Mouse (Mus musculus) embryonic facial prominence, embryonic 14.5 days (tissue): ENCODE data around the gene Gpr162. TPM values are rescaled to one million over a fixed set of nuclear protein-coding genes. Genes with fewer than 3 reads are reported as not detected.
"Not testable (repeated sequence)": the region's sequence is repeated elsewhere in the genome, so short reads cannot be mapped to it uniquely, and the experiment has no call there.

Experiments used
- ATAC-seq: fragments of 200-750 bp; cut with Nextera tagmentation; 2 replicates; pipeline ENCODE4 v1.8.0; 2017; ENCODE audit warnings: low read depth, moderate number of reproducible peaks, moderate TSS enrichment
- DNase-seq: peaks from one replicate; pipeline ENCODE4 v3.0.0-alpha.2; 2015; ENCODE audit warnings: low spot score
- H3K27ac ChIP-seq: fragments of 300-500 bp; sonication (generic); replicated peaks from 2 replicates; pipeline ENCODE4 v1.5.1; 2014; ENCODE audit warnings: low read depth, mild to moderate bottlenecking, low read length, moderate library complexity
- H3K27me3 ChIP-seq: fragments of 300-500 bp; sonication (generic); replicated peaks from 2 replicates; pipeline ENCODE4 v1.6.1; 2014; ENCODE audit warnings: low read length; ENCODE audit not compliant: control insufficient read depth, insufficient read depth
- H3K36me3 ChIP-seq: fragments of 300-500 bp; sonication (generic); 2 replicates; pipeline ENCODE4 v1.6.1; 2014; ENCODE audit warnings: low read length, mixed read lengths; ENCODE audit not compliant: control insufficient read depth, insufficient read depth
- H3K4me1 ChIP-seq: fragments of 300-500 bp; sonication (generic); 2 replicates; pipeline ENCODE4 v1.6.1; 2014; ENCODE audit warnings: antibody characterized with exemption, low read length; ENCODE audit not compliant: control insufficient read depth, insufficient read depth
- H3K4me2 ChIP-seq: fragments of 300-500 bp; sonication (generic); 2 replicates; pipeline ENCODE4 v1.6.1; 2014; ENCODE audit warnings: low read depth, mild to moderate bottlenecking, low read length, moderate library complexity, mixed read lengths
- H3K4me3 ChIP-seq: fragments of 300-500 bp; sonication (generic); 2 replicates; pipeline ENCODE4 v1.5.1; 2014; ENCODE audit warnings: low read depth, mild to moderate bottlenecking, low read length
- H3K9ac ChIP-seq: fragments of 300-500 bp; sonication (generic); 2 replicates; pipeline ENCODE4 v1.6.1; 2014; ENCODE audit warnings: low read depth, mild to moderate bottlenecking, low read length, moderate library complexity, mixed read lengths
- H3K9me3 ChIP-seq: fragments of 300-500 bp; sonication (generic); 2 replicates; pipeline ENCODE4 v1.6.1; 2016; ENCODE audit warnings: low read length; ENCODE audit not compliant: control insufficient read depth
- WGBS: fragments of 180-500 bp; shearing (Covaris S2); extraction: QIAGEN DNeasy Blood & Tissue Kit; methylation state at CpG from one replicate; pipeline ENCODE4 v1.1.7; 2014; 5-methylcytosine and 5-hydroxymethylcytosine counted together
- polyA plus RNA-seq: library from polyadenylated mRNA; unstranded; fragments of >200 nt; fragmentation: Nextera tagmentation; extraction: Ambion mirVana; gene quantifications from 2 replicates; pipeline ENCODE4 v1.2.1, GENCODE M21; 2014

Gene Gpr162
- polyA plus RNA-seq, 1 experiment from 2014 or later, result 0.95 TPM

DNA sequence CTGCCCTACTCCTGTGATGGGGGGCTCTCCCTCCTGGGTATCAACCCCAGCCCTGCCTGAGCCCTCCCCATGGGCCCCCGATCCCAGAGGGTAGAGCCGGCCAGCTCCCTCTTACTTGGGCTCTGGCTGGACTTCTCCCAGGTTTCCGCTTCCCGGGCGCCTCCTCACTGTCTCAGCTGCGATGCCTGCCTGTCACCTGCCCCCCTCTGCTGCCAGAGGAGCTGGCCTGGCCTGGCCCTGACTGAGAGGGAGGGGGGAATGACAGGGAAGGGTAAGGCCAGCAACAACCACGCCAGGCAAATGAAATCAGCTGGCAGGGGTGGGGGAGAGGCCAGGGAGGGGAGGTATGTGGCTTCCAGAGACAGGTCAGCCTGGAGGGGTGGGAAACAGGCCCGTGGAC, 24.0 kb downstream of the Gpr162 start:
- DNase-seq, result peak; percentile 26
- WGBS, result 11% methylated on average over 8 of the region's 8 CpGs

DNA sequence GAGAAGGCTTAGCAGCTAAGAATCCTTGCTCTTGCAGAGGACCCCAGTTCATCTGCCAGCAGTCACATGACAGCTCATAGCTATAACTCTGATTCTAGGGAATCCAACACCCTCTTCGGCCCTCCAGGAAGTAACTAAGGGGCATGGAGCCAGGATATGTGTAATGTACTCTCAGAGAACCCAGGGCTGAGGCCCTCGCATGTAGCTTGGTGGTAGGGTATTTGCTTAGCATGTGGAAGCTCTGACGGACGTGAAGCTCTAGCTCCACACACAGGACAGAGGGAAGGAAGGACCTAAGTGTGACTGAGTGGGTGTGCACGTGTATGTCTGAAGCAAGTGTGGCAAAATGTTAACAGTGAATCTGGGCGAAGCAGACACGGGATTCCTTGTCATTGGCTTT, 27.4 kb downstream of the Gpr162 start:
- Histone ChIP-seq H3K9me3 (no peaks in the 10 kb centered on the region), H3K27ac (no peak overlapping the region), H3K36me3 (peaks cover 17% of the 10 kb centered on the region), H3K9ac (no peak overlapping the region), H3K4me2 (no peak overlapping the region), H3K4me3 (no peak overlapping the region), H3K27me3 (no peaks in the 10 kb centered on the region), H3K4me1 (peaks cover 7% of the 10 kb centered on the region; the same call in 1 of the 2 replicates)
- whole genome bisulfite sequencing, result 64% methylated on average over 7 of the region's 7 CpGs
- ATAC-seq, result no peak
- DNase-seq, result peak; percentile 51

More for the DNA sequence above, 24.0 kb downstream of the Gpr162 start:
- Histone ChIP-seq H3K27ac (0 out of 2 replicates have a peak overlapping the region, but pooled peaks have one; percentile 17), H3K27me3 (no peaks in the 10 kb centered on the region), H3K4me1 (peaks cover 7% of the 10 kb centered on the region; the same call in 1 of the 2 replicates), H3K9ac (peak overlapping the region; percentile 35), H3K36me3 (peaks cover 28% of the 10 kb centered on the region), H3K4me2 (0 out of 2 replicates have a peak overlapping the region, but pooled peaks have one; percentile 6), H3K4me3 (no peak overlapping the region), H3K9me3 (no peaks in the 10 kb centered on the region)
- ATAC-seq, result peak; percentile 16; the same call in 1 of the 2 replicates

DNA sequence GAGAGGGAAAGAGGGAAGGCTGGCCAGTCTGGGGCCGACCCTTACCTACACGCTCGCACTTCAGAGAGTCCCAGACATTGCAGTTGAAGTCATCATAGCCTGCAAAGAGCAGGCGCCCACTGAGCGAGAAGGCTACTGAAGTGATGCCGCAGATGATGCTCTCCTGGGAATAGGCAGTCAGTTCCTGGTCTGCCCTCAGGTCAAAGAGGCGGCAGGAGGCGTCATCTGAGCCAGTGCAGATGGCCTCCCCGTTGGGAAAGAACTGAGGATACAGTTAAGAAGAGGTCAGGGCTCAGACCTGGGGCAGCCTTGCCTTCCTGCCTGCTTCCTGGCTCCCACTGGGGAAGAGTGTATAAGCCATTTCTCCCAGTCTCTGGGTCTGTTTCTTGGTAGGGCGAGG, 28.3 kb downstream of the Gpr162 start:
- Histone ChIP-seq H3K27me3 (no peaks in the 10 kb centered on the region), H3K36me3 (peaks cover 12% of the 10 kb centered on the region; the same call in 1 of the 2 replicates), H3K27ac (no peak overlapping the region), H3K4me2 (no peak overlapping the region), H3K4me3 (no peak overlapping the region), H3K9ac (no peak overlapping the region), H3K9me3 (no peaks in the 10 kb centered on the region), H3K4me1 (peaks cover 7% of the 10 kb centered on the region; the same call in 1 of the 2 replicates)
- ATAC-seq (no peak), DNase-seq (no peak)
- 31% methylated on average over 10 of the region's 10 CpGs for WGBS

DNA sequence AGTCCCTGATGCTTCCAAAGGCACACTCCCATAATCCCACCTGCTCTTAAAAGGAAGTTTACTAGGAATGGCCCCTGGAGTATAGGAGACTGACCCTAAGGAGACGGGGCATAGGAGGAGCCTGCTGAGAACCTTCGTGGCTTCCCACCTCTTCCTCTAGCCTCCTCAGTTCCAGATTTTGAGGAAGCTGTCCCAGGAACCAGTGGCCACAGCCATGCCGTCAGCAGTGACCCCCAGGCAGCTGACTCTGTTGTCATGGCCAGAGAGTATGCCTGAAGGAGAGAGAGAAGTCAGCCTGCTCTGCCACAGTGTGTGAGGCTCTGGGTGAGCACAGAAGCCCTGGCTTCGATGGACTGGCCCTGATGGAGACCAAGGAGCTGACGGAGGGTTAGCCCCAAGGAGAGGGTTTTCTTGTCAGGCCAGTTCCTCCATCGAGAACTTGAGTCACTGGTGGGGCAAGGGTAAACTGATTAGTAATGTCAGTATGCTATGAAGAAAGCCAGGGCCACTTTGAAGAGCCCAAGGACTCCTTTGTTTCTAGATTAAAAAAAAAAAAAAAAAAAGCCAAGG, 29.2 kb downstream of the Gpr162 start:
- Histone ChIP-seq H3K4me3 (no peak overlapping the region), H3K4me2 (no peak overlapping the region), H3K9me3 (no peaks in the 10 kb centered on the region), H3K27ac (no peak overlapping the region), H3K9ac (no peak overlapping the region), H3K27me3 (no peaks in the 10 kb centered on the region), H3K4me1 (0 out of 2 replicates have a peak, but pooled peaks cover 3% of the 10 kb centered on the region), H3K36me3 (peaks cover 12% of the 10 kb centered on the region; the same call in 1 of the 2 replicates)
- ATAC-seq (no peak), DNase-seq (no peak)
- WGBS, result 86% methylated on average over 6 of the region's 6 CpGs

DNA sequence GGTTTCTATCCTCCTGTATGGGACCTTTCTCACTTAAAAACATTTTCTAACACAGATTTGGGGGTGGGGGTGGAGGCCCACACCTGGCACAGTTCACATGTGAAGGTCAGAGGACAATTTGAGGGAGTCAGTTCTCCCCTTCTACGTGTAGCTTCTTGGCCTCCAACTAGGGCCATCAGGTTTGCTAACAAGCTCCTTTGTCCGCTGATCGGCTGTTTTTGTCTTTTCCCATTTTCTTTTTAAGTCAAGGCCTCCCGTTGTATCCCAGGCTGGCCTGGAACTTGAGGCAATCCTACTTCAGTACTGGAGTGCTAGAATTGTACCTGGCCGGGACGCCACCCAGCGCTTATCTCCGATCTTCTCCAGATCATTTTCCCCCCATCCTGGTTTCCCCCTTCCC, 32.1 kb downstream of the Gpr162 start:
- H3K4me2 ChIP-seq, result peak overlapping the region; percentile 81; the same call in 1 of the 2 replicates

DNA sequence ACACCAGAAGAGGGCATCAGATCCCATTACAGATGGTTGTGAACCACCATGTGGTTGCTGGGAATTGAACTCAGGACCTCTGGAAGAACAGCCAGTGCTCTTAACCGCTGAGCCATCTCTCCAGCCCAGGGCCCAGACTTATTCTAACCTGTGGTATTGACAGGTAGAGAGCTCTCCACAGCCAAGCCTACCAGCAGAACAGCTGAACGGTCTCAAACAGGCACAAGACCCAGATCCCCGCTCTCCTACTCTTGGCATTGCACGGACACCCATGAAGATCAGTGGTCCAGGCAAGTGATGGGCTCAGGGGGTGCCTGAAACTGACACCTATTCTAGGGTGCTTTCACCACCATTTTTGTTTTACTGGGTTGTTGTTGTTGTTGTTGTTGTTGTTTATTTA, 32.6 kb downstream of the Gpr162 start:
- DNase-seq, H3K9ac ChIP-seq, H3K4me1 ChIP-seq, H3K27me3 ChIP-seq, H3K27ac ChIP-seq, ATAC-seq, H3K9me3 ChIP-seq: not testable (repeated sequence)
- Histone ChIP-seq H3K4me2 (peak overlapping the region; percentile 81), H3K4me3 (peak overlapping the region; percentile 58; the same call in 1 of the 2 replicates), H3K36me3 (peaks cover 24% of the 10 kb centered on the region)
- WGBS, result 94% methylated on average over 4 of the region's 4 CpGs

More for the DNA sequence above, 32.1 kb downstream of the Gpr162 start:
- H3K27ac ChIP-seq, result no peak overlapping the region
- no peaks in the 10 kb centered on the region for H3K9me3 ChIP-seq
- H3K4me3 ChIP-seq, result no peak overlapping the region
- no peaks in the 10 kb centered on the region for H3K27me3 ChIP-seq
- H3K9ac ChIP-seq, result no peak overlapping the region
- WGBS, result 94% methylated on average over 8 of the region's 8 CpGs
- DNase-seq (no peak), ATAC-seq (no peak)
- H3K4me1 ChIP-seq, result peaks cover 9% of the 10 kb centered on the region; the same call in 1 of the 2 replicates
- peaks cover 22% of the 10 kb centered on the region; the same call in 1 of the 2 replicates for H3K36me3 ChIP-seq

DNA sequence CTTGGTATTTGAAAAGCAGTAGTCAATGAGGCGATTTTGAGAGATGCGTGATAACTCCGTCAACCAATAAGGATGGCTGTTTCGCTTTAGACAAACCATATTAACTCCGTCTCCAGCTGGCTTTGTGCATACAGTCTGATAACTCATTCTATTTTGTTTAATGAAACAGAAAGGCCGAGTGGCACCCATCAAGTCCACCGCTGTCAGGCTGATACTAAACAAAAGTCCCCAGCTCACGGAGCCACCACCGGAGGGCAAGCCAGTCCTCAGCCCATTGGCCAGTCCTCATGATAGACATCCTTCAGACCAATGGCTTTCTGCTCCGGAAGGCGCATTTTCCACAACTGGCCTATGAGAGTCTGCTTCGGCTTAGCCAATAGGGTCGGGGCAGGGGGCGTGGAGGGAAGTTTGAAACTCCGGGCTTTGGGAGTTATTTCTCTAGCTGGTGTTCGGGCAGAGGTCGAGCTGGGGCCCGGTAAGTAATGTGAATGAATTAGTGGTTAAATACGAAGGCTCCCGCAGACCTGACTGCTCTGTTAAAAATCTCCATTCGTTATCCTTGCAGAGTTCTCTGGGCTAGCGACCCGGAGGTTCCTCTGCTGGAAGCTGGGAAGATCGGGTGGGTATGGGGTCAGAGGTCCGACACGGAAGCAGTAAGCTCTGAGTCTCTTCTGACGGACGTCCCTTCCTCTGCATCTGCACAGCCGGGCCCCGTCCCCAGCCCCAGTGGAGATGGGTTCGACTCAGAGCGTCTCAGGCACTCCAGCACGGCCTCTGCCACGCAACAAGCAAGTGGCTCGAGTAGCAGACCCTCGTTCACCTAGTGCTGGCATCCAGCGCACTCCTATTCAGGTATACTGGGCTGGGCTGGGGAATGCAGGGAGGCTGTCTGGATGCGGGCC, 33.7 kb downstream of the Gpr162 start:
- Histone ChIP-seq H3K27me3 (no peaks in the 10 kb centered on the region), H3K4me1 (peaks cover 9% of the 10 kb centered on the region; the same call in 1 of the 2 replicates), H3K4me3 (peak overlapping the region; percentile 58), H3K9ac (peak overlapping the region; percentile 74), H3K4me2 (peak overlapping the region; percentile 81), H3K36me3 (peaks cover 36% of the 10 kb centered on the region), H3K9me3 (no peaks in the 10 kb centered on the region), H3K27ac (peak overlapping the region; percentile 95)
- WGBS, result under 1% methylated on average over 36 of the region's 38 CpGs
- ATAC-seq, result peak; percentile 90
- peak; percentile 99 for DNase-seq

DNA sequence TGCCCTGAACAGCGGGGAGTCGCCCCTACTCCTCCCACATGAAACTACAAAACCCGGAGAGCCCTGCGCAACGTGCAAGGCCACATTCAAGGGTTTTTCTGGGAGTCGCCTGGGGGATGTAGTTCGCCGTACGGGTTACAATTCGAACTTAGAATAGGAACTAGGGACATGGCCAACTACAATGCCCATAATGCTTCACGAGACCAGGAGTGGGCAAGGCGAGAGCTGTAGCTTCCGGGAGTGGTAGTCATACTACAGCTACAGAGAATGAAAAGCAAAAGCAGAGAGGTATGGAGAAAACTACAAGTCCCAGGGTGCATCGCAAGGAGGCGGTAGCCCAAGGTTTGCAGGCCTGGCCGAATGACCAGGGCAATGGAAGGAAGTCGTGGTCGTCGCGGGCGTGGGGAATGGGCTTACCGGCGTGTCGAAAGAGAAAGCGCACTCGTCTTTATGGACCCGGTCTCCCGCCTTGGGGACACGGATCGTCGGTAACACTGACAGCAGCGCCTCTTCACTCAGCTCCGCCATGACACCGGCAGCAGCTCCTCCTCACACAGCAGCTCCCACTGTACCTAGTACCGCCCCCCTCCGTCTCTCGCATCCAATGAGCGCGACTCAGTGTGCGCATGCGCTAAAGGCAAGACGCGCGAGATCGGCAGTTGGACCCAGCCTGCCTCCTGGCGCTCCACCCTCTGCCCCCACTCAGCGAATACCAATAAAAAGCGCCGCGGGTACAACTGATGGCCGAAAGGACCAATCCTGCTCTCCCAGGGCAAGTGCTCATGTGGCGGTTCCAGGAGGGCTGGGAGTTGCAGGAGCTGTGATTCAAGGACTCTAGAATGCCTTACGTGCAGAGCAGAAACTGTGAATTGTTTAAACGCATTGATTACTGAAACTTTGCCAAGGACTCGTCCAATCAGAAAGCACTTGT, 34.6 kb downstream of the Gpr162 start, which contains the start of the genes Usp5 and Cdca3:
Gene Usp5, minus strand, starts transcription at position 617 of the 931 bp plus-strand sequence.
Gene Cdca3, plus strand, starts transcription at position 680 of the 931 bp plus-strand sequence.
- peak; percentile 95 for ATAC-seq
- Histone ChIP-seq H3K9ac (peak within 1 kb of the TSS; percentile 74), H3K4me2 (peak within 1 kb of the TSS; percentile 82), H3K27me3 (no peaks in the 10 kb centered on the region), H3K36me3 (peaks cover 40% of the 10 kb centered on the region), H3K27ac (peak within 1 kb of the TSS; percentile 95), H3K4me1 (peaks cover 9% of the 10 kb centered on the region; the same call in 1 of the 2 replicates), H3K9me3 (no peaks in the 10 kb centered on the region), H3K4me3 (peak within 1 kb of the TSS; percentile 58)
- peak; percentile 100 for DNase-seq
- under 1% methylated on average over 43 of the region's 55 CpGs for WGBS
